Mouse (Mus musculus): Measurements from ENCODE around the gene Zfp408. TPM values are rescaled to one million over a fixed set of nuclear protein-coding genes. Genes with fewer than 3 reads are reported as not detected.
"Not testable (repeated sequence)": the region's sequence is repeated elsewhere in the genome, so short reads cannot be mapped to it uniquely, and the experiment has no call there.

Zfp408 gene
- polyA plus RNA-seq, 1 experiment: 11.8 TPM

DNA sequence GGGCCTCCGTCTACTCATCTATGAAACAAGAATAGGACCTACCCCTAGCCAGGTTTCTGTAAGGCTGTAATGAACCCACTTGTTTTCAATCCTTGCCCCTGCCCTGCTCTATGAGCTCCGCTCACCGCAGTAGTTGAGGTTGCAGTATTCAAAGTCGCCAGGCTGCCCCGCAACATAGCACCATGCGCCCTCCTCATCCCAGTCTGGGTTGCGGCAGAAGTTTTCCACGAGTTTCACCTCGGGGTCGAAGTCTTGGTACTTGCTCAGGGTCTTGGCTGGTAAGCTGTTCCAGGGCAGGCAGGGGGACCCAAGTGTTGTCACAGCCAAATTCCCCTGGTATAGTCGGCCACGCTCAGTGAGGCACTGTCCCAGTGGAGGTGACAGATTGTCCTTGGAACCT, 19.2 kb downstream of the Zfp408 start:
- Histone ChIP-seq H3K27me3 (ENCODE audit: control insufficient read depth, insufficient read depth, insufficient read length) (no peaks in the 10 kb centered on the region), H3K36me3 (ENCODE audit: control insufficient read depth, insufficient read depth) (no peaks in the 10 kb centered on the region), H3ac (ENCODE audit: control insufficient read depth, insufficient read length) (no peak overlapping the region), H3K4me3 (no peak overlapping the region), H3K79me2 (ENCODE audit: control insufficient read depth, insufficient read depth) (no peaks in the 10 kb centered on the region), H3K4me2 (ENCODE audit: low read depth) (no peak overlapping the region)
- TF ChIP-seq E2F4 (IDR thresholded peaks at IDR 0.05; ENCODE audit: insufficient read depth) (no peak), TCF3 (IDR thresholded peaks at IDR 0.05; ENCODE audit: insufficient read length, low read depth) (no peak), POLR2A (IDR thresholded peaks at IDR 0.05; ENCODE audit: insufficient read length, low read depth) (no peak), MYOG (IDR thresholded peaks at IDR 0.05; ENCODE audit: control insufficient read depth in 1 of 3, insufficient read depth in 1 of 3, insufficient read length in 2 of 3, low read depth in 2 of 3) (no peak), USF1 (IDR thresholded peaks at IDR 0.05; ENCODE audit: low read depth) (no peak), MYOD1 (IDR thresholded peaks at IDR 0.05; ENCODE audit: control insufficient read depth in 1 of 3, insufficient read length in 2 of 3, low read depth in 2 of 3) (no peak)

DNA sequence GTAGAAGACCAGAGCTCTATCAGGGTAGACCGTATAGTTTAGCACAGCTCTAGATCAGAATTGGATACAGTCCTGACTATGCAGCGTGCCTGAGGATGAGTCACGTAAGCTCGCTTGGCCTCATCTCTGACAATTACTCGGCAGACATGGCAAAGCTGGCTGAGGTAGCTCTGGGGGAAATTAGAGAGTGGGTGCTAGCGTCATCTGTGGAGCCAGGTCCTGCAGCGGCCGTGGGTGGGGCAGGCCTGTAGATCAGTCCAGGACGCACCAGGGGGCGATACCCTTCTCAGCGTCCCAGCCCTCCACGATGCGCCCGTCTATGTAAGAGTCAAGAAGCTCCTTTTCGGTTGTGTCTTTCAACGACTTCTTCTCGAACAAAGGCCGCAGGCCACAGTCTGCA, 19.9 kb downstream of the Zfp408 start:
- no peaks in the 10 kb centered on the region for H3K79me2 ChIP-seq (ENCODE audit: control insufficient read depth, insufficient read depth)
- TF ChIP-seq TCF12 (IDR thresholded peaks at IDR 0.05; ENCODE audit: insufficient read depth, poor library complexity, severe bottlenecking) (no peak), TCF3 (IDR thresholded peaks at IDR 0.05; ENCODE audit: insufficient read length, low read depth) (no peak), MYOG (IDR thresholded peaks at IDR 0.05; ENCODE audit: control insufficient read depth in 1 of 3, insufficient read depth in 1 of 3, insufficient read length in 2 of 3, low read depth in 2 of 3) (peak in 1 of 3 experiments; percentile 2)
- no peaks in the 10 kb centered on the region for H3K36me3 ChIP-seq (ENCODE audit: control insufficient read depth, insufficient read depth)
- no peak overlapping the region for H3K4me3 ChIP-seq
- no peak overlapping the region for H3ac ChIP-seq (ENCODE audit: control insufficient read depth, insufficient read length)
- H3K27me3 ChIP-seq (ENCODE audit: control insufficient read depth, insufficient read depth, insufficient read length): no peaks in the 10 kb centered on the region
- peak overlapping the region; percentile 2 for H3K4me2 ChIP-seq (ENCODE audit: low read depth)

DNA sequence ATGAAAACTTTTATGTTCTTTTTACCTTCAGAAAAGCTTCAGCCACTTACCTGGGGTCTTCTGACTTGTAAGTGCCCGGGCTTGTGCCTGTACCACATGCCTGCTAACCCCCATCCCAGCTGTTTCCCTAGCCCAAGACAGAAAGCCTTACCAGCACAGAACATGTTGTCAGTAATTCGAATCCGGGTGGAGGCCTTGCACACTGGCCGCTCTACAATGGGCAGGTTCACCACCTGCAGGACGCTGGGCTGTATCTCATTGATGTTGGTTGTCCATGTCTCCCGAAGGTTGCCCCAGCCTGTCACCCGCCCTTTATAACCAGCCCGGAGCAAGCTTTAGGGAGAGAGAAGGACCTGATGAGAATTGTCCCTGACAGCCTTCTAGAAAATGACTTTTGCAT, 21.4 kb downstream of the Zfp408 start:
- no peaks in the 10 kb centered on the region for H3K36me3 ChIP-seq (ENCODE audit: control insufficient read depth, insufficient read depth)
- H3K79me2 ChIP-seq (ENCODE audit: control insufficient read depth, insufficient read depth): no peaks in the 10 kb centered on the region
- H3K4me3 ChIP-seq: no peak overlapping the region
- no peaks in the 10 kb centered on the region for H3K27me3 ChIP-seq (ENCODE audit: control insufficient read depth, insufficient read depth, insufficient read length)
- no peak overlapping the region for H3ac ChIP-seq (ENCODE audit: control insufficient read depth, insufficient read length)
- H3K4me2 ChIP-seq (ENCODE audit: low read depth): no peak overlapping the region
- TF ChIP-seq MYOG (IDR thresholded peaks at IDR 0.05; ENCODE audit: control insufficient read depth in 1 of 3, insufficient read depth in 1 of 3, insufficient read length in 2 of 3, low read depth in 2 of 3) (peak in 1 of 3 experiments; percentile 43), MYOD1 (IDR thresholded peaks at IDR 0.05; ENCODE audit: control insufficient read depth in 1 of 3, insufficient read length in 2 of 3, low read depth in 2 of 3) (no peak)

DNA sequence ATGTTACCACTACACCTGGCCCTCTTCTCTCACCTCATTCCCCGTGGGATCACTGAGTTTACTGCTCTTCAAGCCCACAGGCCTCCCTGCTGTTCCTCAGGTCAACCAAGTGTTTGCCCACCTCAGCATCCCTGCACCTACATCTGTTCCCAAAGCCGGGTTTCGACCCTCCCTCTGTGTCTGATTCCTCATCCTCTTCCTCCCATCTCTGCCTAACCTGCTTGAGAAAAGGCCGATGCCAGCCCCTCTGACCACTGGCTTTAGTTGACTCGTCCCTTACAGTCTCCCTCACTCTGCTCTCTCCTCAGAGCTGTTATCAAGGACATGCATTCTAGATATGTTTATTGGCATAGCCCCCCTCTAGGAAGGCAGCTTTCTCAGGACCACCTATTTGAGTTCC, 22.1 kb downstream of the Zfp408 start:
- Histone ChIP-seq H3ac (ENCODE audit: control insufficient read depth, insufficient read length) (no peak overlapping the region), H3K36me3 (ENCODE audit: control insufficient read depth, insufficient read depth) (peaks cover 2% of the 10 kb centered on the region), H3K79me2 (ENCODE audit: control insufficient read depth, insufficient read depth) (no peaks in the 10 kb centered on the region), H3K4me2 (ENCODE audit: low read depth) (no peak overlapping the region), H3K4me3 (no peak overlapping the region), H3K27me3 (ENCODE audit: control insufficient read depth, insufficient read depth, insufficient read length) (no peaks in the 10 kb centered on the region)
- no peak for TF ChIP-seq POLR2A (IDR thresholded peaks at IDR 0.05; ENCODE audit: insufficient read length, low read depth)
- TF ChIP-seq REST (IDR thresholded peaks at IDR 0.05; ENCODE audit: insufficient read depth, insufficient read length): no peak
- TF ChIP-seq TCF12 (IDR thresholded peaks at IDR 0.05; ENCODE audit: insufficient read depth, poor library complexity, severe bottlenecking): no peak
- no peak for TF ChIP-seq CEBPB (IDR thresholded peaks at IDR 0.05; ENCODE audit: insufficient read depth, poor library complexity, severe bottlenecking)
- no peak for TF ChIP-seq E2F4 (IDR thresholded peaks at IDR 0.05; ENCODE audit: insufficient read depth)
- TF ChIP-seq POLR2AphosphoS2 (IDR thresholded peaks at IDR 0.05; ENCODE audit: insufficient read length, low read depth): no peak
- TF ChIP-seq MYOD1 (IDR thresholded peaks at IDR 0.05; ENCODE audit: control insufficient read depth in 1 of 3, insufficient read length in 2 of 3, low read depth in 2 of 3): no peak
- TF ChIP-seq MAX (IDR thresholded peaks at IDR 0.05; ENCODE audit: low read depth): no peak
- no peak for TF ChIP-seq MYOG (IDR thresholded peaks at IDR 0.05; ENCODE audit: control insufficient read depth in 1 of 3, insufficient read depth in 1 of 3, insufficient read length in 2 of 3, low read depth in 2 of 3)
- no peak for TF ChIP-seq SRF (IDR thresholded peaks at IDR 0.05; ENCODE audit: control insufficient read depth, insufficient read length, low read depth)
- TF ChIP-seq TCF3 (IDR thresholded peaks at IDR 0.05; ENCODE audit: insufficient read length, low read depth): no peak
- no peak for TF ChIP-seq USF1 (IDR thresholded peaks at IDR 0.05; ENCODE audit: low read depth)

DNA sequence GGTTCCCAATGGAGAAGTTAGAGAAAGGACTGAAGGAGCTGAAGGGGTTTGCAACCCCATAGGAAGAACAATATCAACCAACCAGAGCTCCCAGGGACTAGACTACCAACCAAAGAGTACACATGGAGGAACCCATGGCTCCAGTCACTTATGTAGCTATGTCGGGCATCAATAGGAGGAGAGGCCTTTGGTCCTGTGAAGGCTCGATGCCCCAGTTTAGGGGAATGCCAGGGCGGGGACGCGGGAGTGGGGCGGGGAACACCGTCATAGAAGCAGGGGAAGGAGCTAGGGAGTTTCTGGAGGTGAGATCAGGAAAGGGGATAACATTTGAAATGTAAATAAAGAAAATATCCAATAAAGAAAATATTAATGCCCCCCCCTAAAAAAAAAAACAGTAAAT, 26.2 kb downstream of the Zfp408 start:
- H3K36me3 ChIP-seq (ENCODE audit: control insufficient read depth, insufficient read depth): peaks cover 35% of the 10 kb centered on the region
- H3K4me3 ChIP-seq; H3K27me3 ChIP-seq (ENCODE audit: control insufficient read depth, insufficient read depth, insufficient read length); H3K79me2 ChIP-seq (ENCODE audit: control insufficient read depth, insufficient read depth); H3ac ChIP-seq (ENCODE audit: control insufficient read depth, insufficient read length); H3K4me2 ChIP-seq (ENCODE audit: low read depth): not testable (repeated sequence)

DNA sequence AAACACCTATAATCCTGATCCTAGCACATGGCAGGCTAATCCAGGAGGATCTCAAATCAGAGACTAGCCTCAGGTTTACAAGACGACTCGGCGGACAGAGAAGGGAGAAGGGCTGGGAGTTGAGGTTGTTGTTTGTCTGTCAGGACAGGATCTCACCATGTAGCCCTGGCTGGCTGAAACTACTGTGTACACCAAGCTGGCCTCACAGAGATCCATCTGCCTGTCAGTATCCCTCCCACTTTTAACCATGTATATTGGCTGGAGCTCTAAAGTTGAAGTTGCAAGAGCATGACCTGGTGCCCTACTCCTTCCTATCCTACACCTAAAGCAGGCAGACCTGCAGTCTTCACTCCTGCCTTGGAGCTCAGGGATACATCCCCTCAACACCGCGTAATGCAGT, 27.2 kb downstream of the Zfp408 start:
- no peak for TF ChIP-seq E2F4 (IDR thresholded peaks at IDR 0.05; ENCODE audit: insufficient read depth)
- no peak for TF ChIP-seq MYOD1 (IDR thresholded peaks at IDR 0.05; ENCODE audit: control insufficient read depth in 1 of 3, insufficient read length in 2 of 3, low read depth in 2 of 3)
- no peak for TF ChIP-seq MYOG (IDR thresholded peaks at IDR 0.05; ENCODE audit: control insufficient read depth in 1 of 3, insufficient read depth in 1 of 3, insufficient read length in 2 of 3, low read depth in 2 of 3)
- TF ChIP-seq POLR2AphosphoS2 (IDR thresholded peaks at IDR 0.05; ENCODE audit: insufficient read length, low read depth): no peak
- no peak for TF ChIP-seq SRF (IDR thresholded peaks at IDR 0.05; ENCODE audit: control insufficient read depth, insufficient read length, low read depth)
- no peak for TF ChIP-seq TCF12 (IDR thresholded peaks at IDR 0.05; ENCODE audit: insufficient read depth, poor library complexity, severe bottlenecking)
- TF ChIP-seq REST (IDR thresholded peaks at IDR 0.05; ENCODE audit: insufficient read depth, insufficient read length): no peak
- TF ChIP-seq POLR2A (IDR thresholded peaks at IDR 0.05; ENCODE audit: insufficient read length, low read depth): no peak
- no peak for TF ChIP-seq USF1 (IDR thresholded peaks at IDR 0.05; ENCODE audit: low read depth)
- TF ChIP-seq CEBPB (IDR thresholded peaks at IDR 0.05; ENCODE audit: insufficient read depth, poor library complexity, severe bottlenecking): no peak
- TF ChIP-seq TCF3 (IDR thresholded peaks at IDR 0.05; ENCODE audit: insufficient read length, low read depth): no peak
- no peak for TF ChIP-seq MAX (IDR thresholded peaks at IDR 0.05; ENCODE audit: low read depth)
- no peak overlapping the region for H3K4me2 ChIP-seq (ENCODE audit: low read depth)
- peaks cover 44% of the 10 kb centered on the region for H3K36me3 ChIP-seq (ENCODE audit: control insufficient read depth, insufficient read depth)
- H3K4me3 ChIP-seq: no peak overlapping the region
- H3K79me2 ChIP-seq (ENCODE audit: control insufficient read depth, insufficient read depth): no peaks in the 10 kb centered on the region
- no peak overlapping the region for H3ac ChIP-seq (ENCODE audit: control insufficient read depth, insufficient read length)
- H3K27me3 ChIP-seq (ENCODE audit: control insufficient read depth, insufficient read depth, insufficient read length): no peaks in the 10 kb centered on the region

DNA sequence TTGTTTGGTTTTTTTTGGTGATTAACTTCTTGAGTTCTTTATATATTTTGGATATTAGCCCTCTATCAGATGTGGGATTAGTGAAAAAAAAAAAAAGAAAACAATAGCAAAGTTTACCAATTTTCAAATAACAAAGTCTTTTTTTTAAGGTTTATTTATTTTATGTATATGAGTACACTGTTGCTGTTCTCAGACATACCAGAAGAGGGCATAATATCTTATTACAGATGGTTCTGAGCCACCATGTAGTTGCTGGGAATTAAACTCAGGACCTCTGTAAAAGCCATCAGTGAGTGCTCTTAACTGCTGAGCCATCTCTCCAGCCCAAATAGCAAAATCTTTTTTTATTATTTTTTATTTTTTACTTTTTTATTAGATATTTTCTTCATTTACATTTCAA, 40.2 kb downstream of the Zfp408 start:
- H3K79me2 ChIP-seq (ENCODE audit: control insufficient read depth, insufficient read depth); H3ac ChIP-seq (ENCODE audit: control insufficient read depth, insufficient read length); H3K4me3 ChIP-seq; H3K4me2 ChIP-seq (ENCODE audit: low read depth); H3K27me3 ChIP-seq (ENCODE audit: control insufficient read depth, insufficient read depth, insufficient read length): not testable (repeated sequence)
- H3K36me3 ChIP-seq (ENCODE audit: control insufficient read depth, insufficient read depth): peaks cover 52% of the 10 kb centered on the region
